Mouse (Mus musculus) embryo, embryonic 10 days (tissue): Measurements from ENCODE around the gene Cilp2.
A peak's percentile ranks its signal among the peaks of the same experiment; 100 is the strongest.

Experiments used
- DNase-seq: peaks from one replicate; pipeline ENCODE4 v3.0.0-alpha.2; 2015; ENCODE audit warnings: low spot score

Gene Cilp2

DNA sequence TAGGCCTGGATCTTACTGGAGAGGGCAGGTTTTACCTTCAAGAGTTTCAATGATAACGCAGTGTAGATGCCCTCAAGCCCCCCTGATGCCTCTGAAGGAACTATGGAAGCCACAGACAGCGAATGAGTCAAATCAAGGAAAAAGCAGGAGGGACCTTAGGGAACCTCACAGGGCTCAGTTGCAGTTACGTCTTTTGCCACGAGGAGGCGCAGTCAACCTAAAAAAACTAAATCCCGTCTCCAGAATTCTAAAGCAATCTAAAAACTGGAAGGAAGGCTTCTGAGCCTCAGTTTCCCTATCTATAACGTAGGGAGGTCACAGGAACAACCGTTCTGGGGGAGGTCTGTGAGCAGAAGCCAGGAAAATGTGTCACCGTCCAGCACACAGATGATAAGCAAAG is 13.3 kb downstream of the Cilp2 start:
- peak; percentile 77 for DNase-seq

DNA sequence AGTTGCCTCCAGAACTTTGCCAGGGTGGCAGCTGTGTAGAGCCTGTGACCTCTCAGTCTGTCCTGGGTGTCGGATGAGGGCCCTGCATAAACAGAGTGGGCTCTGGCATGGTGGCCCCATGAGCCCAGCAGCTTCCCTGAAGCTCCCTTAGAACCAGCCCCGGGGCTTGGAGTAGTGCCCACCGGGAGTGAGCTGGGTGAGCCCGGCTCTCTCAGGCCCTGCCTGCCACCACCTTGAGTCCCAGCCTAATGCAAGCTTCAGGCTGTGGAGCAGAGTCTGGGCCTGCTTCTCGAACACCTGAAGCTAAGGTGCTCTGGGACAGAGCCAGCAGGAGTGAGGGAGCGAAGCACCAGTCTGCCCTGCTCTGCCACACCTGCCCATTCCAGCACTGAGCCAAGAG is 16.6 kb downstream of the Cilp2 start:
- DNase-seq: no peak

DNA sequence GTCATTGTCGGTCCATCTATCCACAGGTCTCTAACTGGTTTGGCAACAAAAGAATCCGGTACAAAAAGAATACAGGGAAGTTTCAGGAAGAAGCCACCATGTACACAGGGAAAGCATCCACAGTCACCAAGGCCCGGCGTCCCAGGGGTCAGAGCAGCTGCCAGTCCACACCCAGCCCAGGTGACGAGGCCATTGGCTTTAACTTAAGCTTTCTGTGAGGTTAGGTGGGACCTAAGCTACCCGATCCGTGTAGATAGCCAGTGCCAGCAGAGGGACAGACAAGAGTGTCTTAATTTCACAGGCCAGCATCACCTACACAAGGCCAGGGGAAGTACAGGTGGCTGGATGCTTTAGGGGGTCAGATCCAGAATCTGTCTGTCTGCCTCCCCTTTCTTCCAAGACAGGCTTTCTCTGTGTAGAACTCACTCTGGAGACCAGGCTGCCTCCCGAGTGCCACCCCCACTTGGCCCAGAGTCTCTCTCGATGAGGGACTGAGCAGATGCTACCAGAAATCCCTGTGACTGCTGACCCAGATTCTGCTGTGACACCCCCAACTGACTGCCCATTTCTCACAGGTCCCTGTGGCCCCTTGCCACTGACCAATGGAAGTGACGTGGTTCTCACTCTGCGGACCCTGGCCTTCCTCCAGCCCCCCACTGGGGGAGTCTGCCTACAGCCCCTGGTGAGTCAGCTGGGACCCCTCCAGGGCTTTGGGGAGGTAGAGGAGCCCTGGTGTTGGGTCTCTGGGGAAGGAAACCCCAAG is 17.3 kb downstream of the Cilp2 start:
- DNase-seq: no peak

DNA sequence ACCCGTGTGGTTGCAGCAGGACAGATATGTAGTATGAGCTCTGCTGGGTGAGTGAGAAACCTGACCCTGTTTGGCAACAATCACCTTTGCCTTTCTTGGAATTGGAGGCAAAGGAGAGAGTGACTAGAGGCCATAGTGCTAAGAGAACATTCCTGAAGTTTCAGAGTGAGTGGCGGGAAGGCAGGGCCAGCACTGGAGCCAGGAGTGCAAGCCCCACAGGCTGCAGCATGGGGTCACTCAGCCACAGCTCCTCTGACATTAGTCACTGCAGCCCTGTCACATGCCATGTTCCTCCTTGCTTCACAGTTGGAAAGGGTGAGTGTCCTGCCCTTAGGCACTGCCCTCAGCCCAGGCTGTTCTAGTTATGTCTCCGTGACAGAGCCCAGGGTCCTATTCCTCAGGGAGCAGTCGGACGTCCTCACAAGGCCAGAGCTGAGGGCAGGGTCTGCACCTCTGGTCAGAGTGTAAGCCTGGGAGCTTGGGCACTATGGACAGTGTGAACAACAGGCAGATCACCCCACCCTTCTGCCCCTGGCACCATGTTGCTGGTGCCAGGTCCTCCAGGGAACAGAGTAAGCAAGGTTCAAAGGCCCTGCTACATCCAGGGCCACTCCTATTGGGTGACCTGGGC is 19.7 kb downstream of the Cilp2 start:
- DNase-seq: no peak

DNA sequence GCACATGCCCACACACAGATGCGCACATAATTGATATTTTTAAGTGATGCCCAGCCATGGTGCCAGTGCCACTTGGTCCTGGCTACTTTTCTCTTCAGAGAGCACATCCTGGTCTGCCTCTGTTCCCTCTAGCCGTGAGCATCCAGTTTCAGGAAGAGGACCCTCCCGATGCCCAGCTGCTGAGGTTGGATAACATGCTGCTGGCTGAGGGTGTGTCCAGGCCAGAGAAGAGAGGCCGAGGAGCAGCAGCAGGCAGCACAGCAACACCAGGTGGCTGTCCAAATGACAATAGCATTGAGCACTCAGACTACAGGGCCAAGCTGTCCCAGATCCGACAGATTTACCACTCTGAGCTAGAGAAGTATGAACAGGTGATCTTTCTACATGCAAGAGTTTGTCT is 23.3 kb downstream of the Cilp2 start:
- DNase-seq: no peak

- DNase-seq: no peak
Measured at GRCm38 (mm10) chr8:69863387-69864020, 24.0 kb downstream of the Cilp2 start.

- no peak for DNase-seq
Measured at GRCm38 (mm10) chr8:69861251-69861650, 26.2 kb downstream of the Cilp2 start.

DNA sequence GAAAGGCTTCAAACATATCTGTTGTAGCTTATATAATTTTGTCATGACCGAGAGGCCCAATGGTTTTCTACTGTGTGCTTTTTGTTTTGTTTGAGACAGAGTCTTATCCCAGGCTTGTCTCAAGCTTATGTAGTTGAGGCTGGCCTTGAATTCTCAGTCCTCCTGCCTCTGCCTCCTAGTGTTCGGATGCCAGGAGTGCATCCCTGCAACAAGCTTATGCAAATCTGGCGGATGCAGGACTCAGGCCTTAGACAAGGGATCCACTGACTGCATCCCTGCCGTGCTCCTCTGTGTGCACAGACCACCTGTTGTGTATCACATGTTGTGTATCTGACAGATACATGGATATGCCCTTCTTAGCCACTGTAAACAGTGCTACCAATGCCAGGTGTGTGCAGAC is 26.7 kb downstream of the Cilp2 start:
- DNase-seq: peak; percentile 45

DNA sequence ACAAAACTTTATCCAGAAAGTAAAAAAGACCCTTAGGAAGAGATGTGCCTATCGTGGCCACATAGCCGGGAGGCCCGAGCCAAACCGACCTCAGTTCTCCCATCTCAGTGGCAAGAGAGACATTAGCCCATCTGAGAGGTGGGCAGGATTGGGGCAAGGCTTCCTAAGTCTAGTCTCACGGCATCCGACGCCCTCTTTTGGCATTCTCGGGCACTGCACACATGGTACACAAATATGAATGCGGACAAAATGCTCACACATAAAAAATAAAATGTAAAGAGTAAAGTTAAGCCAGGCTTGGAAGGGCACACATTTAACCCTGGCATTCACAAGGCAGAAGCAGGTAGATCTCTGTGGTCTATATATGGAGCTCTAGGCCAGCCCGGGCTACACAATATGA is 33.6 kb downstream of the Cilp2 start:
- DNase-seq: no peak

GRCm38 (mm10) chr8:69850926-69851506 is 36.5 kb downstream of the Cilp2 start:
- no peak for DNase-seq

GRCm38 (mm10) chr8:69849899-69850298 is 37.6 kb downstream of the Cilp2 start:
- peak; percentile 27 for DNase-seq

- DNase-seq: no peak
Measured at GRCm38 (mm10) chr8:69848951-69849350, 38.5 kb downstream of the Cilp2 start.

DNA sequence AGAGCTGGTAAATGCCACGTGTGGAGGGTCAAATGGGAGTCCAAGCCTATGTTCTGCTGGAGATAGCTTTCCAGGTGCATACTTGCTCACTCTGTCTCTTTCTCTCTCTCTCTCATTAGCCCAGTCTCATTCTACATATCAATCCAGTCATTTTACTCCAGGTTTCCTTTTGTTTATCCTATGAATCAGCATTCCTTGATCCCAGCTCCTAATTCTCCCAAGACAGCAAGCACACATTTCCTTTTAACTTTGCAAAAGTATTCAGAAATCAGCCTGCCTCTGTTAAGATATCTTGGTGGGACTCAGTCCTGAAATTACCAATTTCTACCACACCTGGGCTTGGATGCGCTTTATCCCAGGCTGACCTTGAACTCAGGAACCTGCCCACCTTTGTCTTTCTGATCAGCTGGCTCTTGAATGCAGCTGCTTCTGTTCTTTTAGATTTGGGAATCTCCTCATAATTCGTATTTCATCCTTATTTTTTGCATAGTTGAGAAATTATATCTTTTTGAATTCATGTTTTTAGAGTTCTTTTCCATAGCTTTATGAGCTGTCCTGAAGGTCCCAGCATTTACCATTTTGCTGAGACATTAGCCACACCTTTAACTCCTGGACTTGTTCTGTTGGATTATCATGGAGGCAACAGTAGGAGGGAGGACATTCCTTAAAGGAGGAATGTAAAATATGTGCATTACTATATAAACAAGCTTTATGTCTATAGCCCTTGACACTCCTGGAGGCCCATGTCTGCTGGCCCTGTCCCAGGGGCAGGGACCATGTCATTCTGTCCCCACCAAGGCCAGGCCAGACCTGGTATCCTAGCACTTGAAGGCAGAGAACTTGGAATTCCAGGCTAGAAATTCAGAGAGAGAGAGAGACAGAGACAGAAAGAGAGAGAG is 40.1 kb downstream of the Cilp2 start:
- DNase-seq: no peak

GRCm38 (mm10) chr8:69837057-69837682 is 50.3 kb downstream of the Cilp2 start:
- DNase-seq: no peak

DNA sequence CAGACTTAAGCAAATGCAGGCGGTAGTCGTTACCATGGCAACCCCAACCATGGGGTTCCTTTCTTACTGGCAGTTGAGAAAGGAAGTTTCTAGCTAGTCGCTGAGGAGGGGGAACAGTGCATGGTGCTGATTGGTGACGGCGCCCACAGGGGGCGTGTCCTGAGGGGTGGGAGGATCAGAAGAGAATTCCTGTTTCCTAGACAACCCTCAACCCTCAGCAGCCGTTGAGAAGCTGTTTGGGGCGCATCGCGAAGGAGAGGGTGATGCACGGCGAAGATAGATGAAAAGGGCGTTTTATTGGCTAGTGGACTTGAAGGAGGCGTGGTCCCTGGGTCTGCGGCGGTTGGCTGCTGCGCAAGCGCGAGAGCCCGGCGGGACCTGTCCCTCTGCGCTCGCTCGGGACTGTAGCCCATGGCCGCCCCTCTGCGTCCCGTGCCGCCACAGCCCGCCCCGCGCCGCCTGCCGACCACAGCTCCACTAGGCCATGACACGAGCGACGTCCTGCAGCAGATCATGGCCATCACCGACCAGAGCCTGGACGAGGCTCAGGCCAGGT is 55.1 kb downstream of the Cilp2 start, which contains the start of gene Pbx4:
Gene Pbx4, plus strand, starts transcription at position 194 of the 556 bp plus-strand sequence.
- peak; percentile 97 for DNase-seq
